Mouse (Mus musculus) gastrocnemius, postnatal 4 days (tissue): ENCODE data around the gene Col9a1. TPM values are rescaled to one million over a fixed set of nuclear protein-coding genes. Genes with fewer than 3 reads are reported as not detected.
A peak's percentile ranks its signal among the peaks of the same experiment; 100 is the strongest.

ENCODE experiments used
- DNase-seq, 2 experiments: peaks; one replicate each; pipeline ENCODE4 v3.0.0; 2021 to 2022; ENCODE audit warnings: low spot score in 2 of 2, mixed read lengths in 2 of 2
- total RNA-seq, 2 experiments: library from RNA; stranded (reverse); gene quantifications; 2 replicates each; pipeline ENCODE4 v1.2.3; 2021

Gene Col9a1
- total RNA-seq, 2 experiments from 2014 or later, result 0.59 to 0.70 TPM

- DNase-seq, result no peak
Measured at GRCm38 (mm10) chr1:24219041-24219440, 41.6 kb downstream of the Col9a1 start.

- no peak for DNase-seq
Measured at GRCm38 (mm10) chr1:24222231-24222630, 44.8 kb downstream of the Col9a1 start.

- no peak for DNase-seq
Measured at GRCm38 (mm10) chr1:24222981-24223612, 45.7 kb downstream of the Col9a1 start.

GRCm38 (mm10) chr1:24225825-24226526 lies 48.6 kb downstream of the Col9a1 start:
- no peak for DNase-seq

- DNase-seq, result no peak
Measured at GRCm38 (mm10) chr1:24226941-24227711, 49.7 kb downstream of the Col9a1 start.

GRCm38 (mm10) chr1:24229552-24229951 lies 52.1 kb downstream of the Col9a1 start:
- DNase-seq, result no peak

GRCm38 (mm10) chr1:24230428-24230827 lies 53.0 kb downstream of the Col9a1 start:
- DNase-seq, result no peak

GRCm38 (mm10) chr1:24231504-24232270 lies 54.3 kb downstream of the Col9a1 start:
- DNase-seq, result no peak

- no peak for DNase-seq
Measured at GRCm38 (mm10) chr1:24236330-24236729, 58.9 kb downstream of the Col9a1 start.

- no peak for DNase-seq
Measured at GRCm38 (mm10) chr1:24240039-24240691, 62.8 kb downstream of the Col9a1 start.

GRCm38 (mm10) chr1:24244931-24245330 lies 67.5 kb downstream of the Col9a1 start:
- no peak for DNase-seq

GRCm38 (mm10) chr1:24245700-24246375 lies 68.4 kb downstream of the Col9a1 start:
- DNase-seq, result no peak

GRCm38 (mm10) chr1:24248294-24249104 lies 71.1 kb downstream of the Col9a1 start:
- DNase-seq, result no peak

GRCm38 (mm10) chr1:24249105-24249664 lies 71.8 kb downstream of the Col9a1 start:
- DNase-seq, result peak in 1 of 2 experiments; percentile 14

GRCm38 (mm10) chr1:24257961-24258360 lies 80.6 kb downstream of the Col9a1 start:
- no peak for DNase-seq

GRCm38 (mm10) chr1:24259419-24259818 lies 82.0 kb downstream of the Col9a1 start:
- no peak for DNase-seq

- no peak for DNase-seq
Measured at GRCm38 (mm10) chr1:24261181-24261580, 83.8 kb downstream of the Col9a1 start.

GRCm38 (mm10) chr1:24267022-24267421 lies 89.6 kb downstream of the Col9a1 start:
- DNase-seq, result no peak

- no peak for DNase-seq
Measured at GRCm38 (mm10) chr1:24286360-24286759, 109.0 kb downstream of the Col9a1 start.
